Mouse (Mus musculus): ENCODE data around the gene Sprr1b. TPM values are rescaled to one million over a fixed set of nuclear protein-coding genes. Genes with fewer than 3 reads are reported as not detected.

Sprr1b gene
- polyA plus RNA-seq, 1 experiment from 2014 or later, result not detected

Other genes with a start within 250 kb of the Sprr1b start
- gene Sprr2a1, start 223.0 kb downstream of the Sprr1b start, polyA plus RNA-seq (2018), result not detected in 3 replicates
- not detected in 3 replicates for gene Sprr2a2, start 222.9 kb downstream of the Sprr1b start, polyA plus RNA-seq (2018)
- gene Sprr2a3, start 153.4 kb downstream of the Sprr1b start, polyA plus RNA-seq (2018), result not detected in 3 replicates
- not detected in 3 replicates for gene Sprr2b, start 122.2 kb downstream of the Sprr1b start, polyA plus RNA-seq (2018)
- not detected in 3 replicates for gene Sprr2d, start 99.6 kb downstream of the Sprr1b start, polyA plus RNA-seq (2018)
- gene Sprr2e, start 86.6 kb downstream of the Sprr1b start, polyA plus RNA-seq (2018), result not detected in 3 replicates
- not detected in 3 replicates for gene Sprr2f, start 73.6 kb downstream of the Sprr1b start, polyA plus RNA-seq (2018)
- gene Sprr2h, start 53.1 kb downstream of the Sprr1b start, polyA plus RNA-seq (2018), result not detected in 3 replicates
- gene Sprr2i, start 30.8 kb downstream of the Sprr1b start, polyA plus RNA-seq (2018), result not detected in 3 replicates
- not detected in 3 replicates for gene Sprr2j-ps, start 20.7 kb downstream of the Sprr1b start, polyA plus RNA-seq (2018)
- gene Gm9774, start 9.4 kb downstream of the Sprr1b start, polyA plus RNA-seq (2018), result 0.59 to 4.8 TPM (median 3.2 TPM) in 3 replicates
- gene Sprr2k, start 6.2 kb downstream of the Sprr1b start, polyA plus RNA-seq (2018), result not detected in 3 replicates
- not detected in 3 replicates for gene Sprr3, start 19.9 kb upstream of the Sprr1b start, polyA plus RNA-seq (2018)
- gene Sprr1a, start 47.1 kb upstream of the Sprr1b start, polyA plus RNA-seq (2018), result not detected in 3 replicates
- gene Sprr4, start 61.7 kb upstream of the Sprr1b start, polyA plus RNA-seq (2018), result not detected in 3 replicates
- not detected in 3 replicates for gene 2310046K23Rik, start 95.7 kb upstream of the Sprr1b start, polyA plus RNA-seq (2018)
- not detected in 3 replicates for gene Ivl, start 134.9 kb upstream of the Sprr1b start, polyA plus RNA-seq (2018)
- gene Smcp, start 150.2 kb upstream of the Sprr1b start, polyA plus RNA-seq (2018), result not detected in 3 replicates
- gene 2210017I01Rik, start 168.7 kb upstream of the Sprr1b start, polyA plus RNA-seq (2018), result not detected in 3 replicates
- not detected in 3 replicates for gene Lce6a, start 182.9 kb upstream of the Sprr1b start, polyA plus RNA-seq (2018)
- gene Lce1a1, start 209.5 kb upstream of the Sprr1b start, polyA plus RNA-seq (2018), result not detected in 3 replicates
- not detected in 3 replicates for gene Lce1b, start 218.1 kb upstream of the Sprr1b start, polyA plus RNA-seq (2018)
- gene Lce1a2, start 231.5 kb upstream of the Sprr1b start, polyA plus RNA-seq (2018), result not detected in 3 replicates
- gene Lce1c, start 240.5 kb upstream of the Sprr1b start, polyA plus RNA-seq (2018), result not detected in 3 replicates
- gene Lce1d, start 248.4 kb upstream of the Sprr1b start, polyA plus RNA-seq (2018), result not detected in 3 replicates